Mouse (Mus musculus): ENCODE data around the gene Myzap.

GRCm38 (mm10) chr9:71554001-71554400, 38.2 kb downstream of the Myzap start:
- TF ChIP-seq CTCF (conservative IDR thresholded peaks at IDR 0.05; ENCODE audit: low read length) (peak; percentile 13; the same call in 1 of the 2 replicates), NANOG (IDR thresholded peaks at IDR 0.05; ENCODE audit: borderline replicate concordance, low read length) (no peak)

All from E14TG2a.4 (cell line).